Mouse (Mus musculus) thymus, postnatal 36 days (tissue): ENCODE results near the gene Ctcfl.

Experiments used
- DNase-seq, 2 experiments: peaks; one replicate each; pipeline ENCODE4 v3.0.0; 2022; ENCODE audit warnings: mixed read lengths in 2 of 2

The Ctcfl gene

GRCm38 (mm10) chr2:173044198-173044970, 74.9 kb downstream of the Ctcfl start:
- no peak for DNase-seq
